Mouse (Mus musculus) bone marrow, adult 2 months (tissue): ENCODE measurements around the gene Prdx5.

Source experiments
- CTCF ChIP-seq: fragments of 200-500 bp; IDR thresholded peaks from 2 replicates; pipeline ENCODE4 v1.5.1; 2011; ENCODE audit warnings: low read length, control low read depth; ENCODE audit not compliant: control insufficient read depth, insufficient read depth
- POLR2A ChIP-seq: fragments of 200-500 bp; IDR thresholded peaks from 2 replicates; pipeline ENCODE4 v1.6.1; 2011; ENCODE audit warnings: low read depth, mild to moderate bottlenecking, control low read depth, low read length, borderline replicate concordance; ENCODE audit not compliant: control insufficient read depth

DNA sequence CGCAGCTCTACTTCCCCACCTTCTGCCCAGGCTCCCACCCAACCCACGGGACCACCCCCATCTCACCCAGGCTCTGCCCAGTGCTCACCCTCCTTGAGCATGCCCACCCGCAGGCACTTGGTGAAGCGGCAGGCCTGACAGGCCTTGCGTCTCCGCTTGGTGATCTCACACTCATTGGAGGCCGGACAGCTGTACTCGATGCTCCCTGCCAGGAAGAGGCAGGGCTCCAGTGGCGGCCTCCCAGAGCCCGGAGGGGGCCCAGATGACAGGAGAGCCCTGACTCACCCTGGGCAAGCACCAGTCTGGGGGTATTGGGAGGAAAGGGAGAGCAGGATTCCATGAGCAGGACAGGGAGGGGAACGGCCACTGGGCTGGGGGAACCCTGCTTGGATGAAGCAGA is 4.1 kb upstream of the Prdx5 start:
- TF ChIP-seq CTCF: no peak
- TF ChIP-seq POLR2A: no peak
